Mouse (Mus musculus) heart, embryonic 16.5 days (tissue): Measurements from ENCODE around the gene Wdr20. TPM values are rescaled to one million over a fixed set of nuclear protein-coding genes. Genes with fewer than 3 reads are reported as not detected.

Source experiments
- ATAC-seq: fragments of 200-750 bp; cut with Nextera tagmentation; replicated peaks from 2 replicates; pipeline ENCODE4 v1.8.0; 2017; ENCODE audit warnings: moderate number of reproducible peaks; ENCODE audit not compliant: insufficient read depth, low FRiP score; ENCODE audit errors: extremely low read depth
- H3K27ac ChIP-seq: fragments of 300-500 bp; sonication (generic); 2 replicates; pipeline ENCODE4 v1.5.1; 2014; ENCODE audit warnings: mild to moderate bottlenecking, low read length, control low read depth, moderate library complexity
- H3K27me3 ChIP-seq: fragments of 300-500 bp; sonication (generic); 2 replicates; pipeline ENCODE4 v1.6.1; 2014; ENCODE audit warnings: low read length, mixed read lengths; ENCODE audit not compliant: control insufficient read depth, insufficient read depth
- H3K36me3 ChIP-seq: fragments of 300-500 bp; sonication (generic); 2 replicates; pipeline ENCODE4 v1.6.1; 2014; ENCODE audit not compliant: control insufficient read depth, insufficient read depth
- H3K4me1 ChIP-seq: fragments of 300-500 bp; sonication (generic); 2 replicates; pipeline ENCODE4 v1.6.1; 2014; ENCODE audit warnings: low read length, mixed read lengths; ENCODE audit not compliant: control insufficient read depth, insufficient read depth
- H3K4me2 ChIP-seq: fragments of 300-500 bp; sonication (generic); 2 replicates; pipeline ENCODE4 v1.6.1; 2014; ENCODE audit warnings: low read depth, mild to moderate bottlenecking, control low read depth, low read length
- H3K4me3 ChIP-seq: fragments of 300-500 bp; sonication (generic); 2 replicates; pipeline ENCODE4 v1.5.1; 2014; ENCODE audit warnings: mild to moderate bottlenecking, control low read depth, low read length
- H3K9ac ChIP-seq: fragments of 300-500 bp; sonication (generic); 2 replicates; pipeline ENCODE4 v1.6.1; 2014; ENCODE audit warnings: low read length, control low read depth
- H3K9me3 ChIP-seq: fragments of 300-500 bp; sonication (generic); replicated peaks from 2 replicates; pipeline ENCODE4 v1.6.1; 2016; ENCODE audit warnings: low read length; ENCODE audit not compliant: control insufficient read depth
- WGBS: fragments of 180-500 bp; shearing (Covaris S2); extraction: QIAGEN DNeasy Blood & Tissue Kit; methylation state at CpG from one replicate; pipeline ENCODE4 v1.1.7; 2014; 5-methylcytosine and 5-hydroxymethylcytosine counted together
- polyA plus RNA-seq: library from polyadenylated mRNA; unstranded; fragments of >200 nt; fragmentation: Nextera tagmentation; extraction: Ambion mirVana; gene quantifications from 2 replicates; pipeline ENCODE4 v1.2.1, GENCODE M21; 2015

The Wdr20 gene
- polyA plus RNA-seq, 1 experiment from 2014 or later, result 18.0 TPM

DNA sequence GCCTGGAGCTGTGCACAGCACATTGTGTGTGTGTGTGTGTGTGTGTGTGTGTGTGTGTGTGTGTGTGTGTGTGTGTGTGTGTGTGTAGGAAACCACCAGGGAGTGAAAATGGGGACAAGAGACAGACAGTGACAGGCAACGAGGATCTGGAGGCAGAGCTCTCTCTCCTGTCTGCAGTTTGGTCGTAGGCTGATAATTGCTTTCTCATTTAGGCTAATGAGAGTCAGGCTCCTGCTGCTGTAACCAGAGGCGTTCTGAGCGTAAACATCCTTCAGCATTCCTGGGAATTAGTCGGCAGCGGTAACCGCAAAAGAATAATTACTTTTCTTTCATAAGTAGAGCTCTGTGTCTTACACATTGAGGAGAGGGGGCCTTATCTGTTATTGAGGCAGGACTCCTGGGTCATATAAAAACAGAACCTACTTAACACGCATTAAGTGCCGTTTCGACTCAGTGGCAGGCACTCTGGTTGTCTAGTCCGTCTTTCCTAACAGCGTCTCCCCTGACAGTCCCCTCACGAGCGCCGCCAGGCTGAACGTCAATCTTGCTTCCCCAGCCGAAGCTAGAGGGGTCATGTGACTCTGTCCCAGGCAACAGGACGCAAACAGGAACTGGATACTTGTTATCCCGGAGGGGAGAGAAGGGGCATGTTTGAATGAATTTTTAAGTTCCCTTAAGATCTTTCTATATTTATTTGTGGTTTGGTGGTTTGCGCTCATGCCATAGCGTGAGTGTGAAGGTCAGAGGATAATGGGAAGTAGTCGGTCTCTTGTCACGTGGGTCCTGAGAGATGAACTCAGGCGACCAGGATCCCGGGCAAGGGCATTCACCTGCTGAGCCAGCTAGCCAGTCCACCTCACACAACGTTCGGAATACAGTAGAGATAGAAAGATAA lies 31.2 kb upstream of the Wdr20 start:
- WGBS, result 2% methylated on average over 27 of the region's 27 CpGs
- H3K9ac ChIP-seq, result peak overlapping the region; percentile 58
- peaks cover 9% of the 10 kb centered on the region for H3K4me1 ChIP-seq
- H3K27ac ChIP-seq, result peak overlapping the region; percentile 72
- H3K9me3 ChIP-seq, result no peaks in the 10 kb centered on the region
- H3K36me3 ChIP-seq, result no peaks in the 10 kb centered on the region
- no peaks in the 10 kb centered on the region for H3K27me3 ChIP-seq
- ATAC-seq, result peak; percentile 67; the same call in 1 of the 2 replicates
- H3K4me2 ChIP-seq, result peak overlapping the region; percentile 78
- H3K4me3 ChIP-seq, result peak overlapping the region; percentile 55

GRCm38 (mm10) chr12:110707451-110707850 lies 30.3 kb upstream of the Wdr20 start:
- H3K4me3 ChIP-seq, result no peak overlapping the region
- no peaks in the 10 kb centered on the region for H3K9me3 ChIP-seq
- no peaks in the 10 kb centered on the region for H3K27me3 ChIP-seq
- no peaks in the 10 kb centered on the region for H3K36me3 ChIP-seq
- ATAC-seq, result no peak
- peaks cover 9% of the 10 kb centered on the region for H3K4me1 ChIP-seq
- H3K27ac ChIP-seq, result no peak overlapping the region
- H3K4me2 ChIP-seq, result peak overlapping the region; percentile 78; the same call in 1 of the 2 replicates
- WGBS, result 82% methylated on average over 7 of the region's 7 CpGs
- no peak overlapping the region for H3K9ac ChIP-seq

GRCm38 (mm10) chr12:110711270-110711669 lies 26.5 kb upstream of the Wdr20 start:
- Histone ChIP-seq H3K27ac (no peak overlapping the region), H3K27me3 (no peaks in the 10 kb centered on the region), H3K4me3 (no peak overlapping the region), H3K9me3 (peaks cover 6% of the 10 kb centered on the region), H3K36me3 (no peaks in the 10 kb centered on the region), H3K4me2 (no peak overlapping the region), H3K9ac (no peak overlapping the region), H3K4me1 (peaks cover 2% of the 10 kb centered on the region; the same call in 1 of the 2 replicates)
- no peak for ATAC-seq
- WGBS, result 38% methylated on average over 5 of the region's 5 CpGs

DNA sequence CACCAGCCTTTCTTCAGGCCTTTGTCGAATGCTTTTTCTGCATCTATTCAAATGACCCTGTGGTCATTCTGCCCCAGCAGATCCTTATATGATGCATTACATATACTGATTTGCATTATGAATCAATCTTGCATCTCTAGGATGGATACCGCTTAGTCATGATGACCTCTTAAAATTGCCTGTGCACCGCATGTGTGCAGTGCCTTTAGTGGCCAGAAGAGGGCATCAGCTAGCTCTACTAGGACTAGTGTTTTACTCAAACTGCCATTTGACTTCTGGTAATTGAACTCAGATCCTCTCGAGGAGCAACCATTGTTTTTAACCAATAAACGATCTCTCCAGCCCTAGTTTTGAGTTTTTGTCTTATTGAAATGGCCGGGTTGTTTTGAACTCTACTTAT lies 24.0 kb upstream of the Wdr20 start:
- Histone ChIP-seq H3K27me3 (no peaks in the 10 kb centered on the region), H3K9me3 (peaks cover 6% of the 10 kb centered on the region), H3K27ac (no peak overlapping the region), H3K4me1 (no peaks in the 10 kb centered on the region; the same call in 1 of the 2 replicates), H3K4me3 (no peak overlapping the region), H3K4me2 (no peak overlapping the region), H3K36me3 (no peaks in the 10 kb centered on the region), H3K9ac (no peak overlapping the region)
- ATAC-seq, result no peak
- WGBS, result 91% methylated on average over 6 of the region's 6 CpGs

DNA sequence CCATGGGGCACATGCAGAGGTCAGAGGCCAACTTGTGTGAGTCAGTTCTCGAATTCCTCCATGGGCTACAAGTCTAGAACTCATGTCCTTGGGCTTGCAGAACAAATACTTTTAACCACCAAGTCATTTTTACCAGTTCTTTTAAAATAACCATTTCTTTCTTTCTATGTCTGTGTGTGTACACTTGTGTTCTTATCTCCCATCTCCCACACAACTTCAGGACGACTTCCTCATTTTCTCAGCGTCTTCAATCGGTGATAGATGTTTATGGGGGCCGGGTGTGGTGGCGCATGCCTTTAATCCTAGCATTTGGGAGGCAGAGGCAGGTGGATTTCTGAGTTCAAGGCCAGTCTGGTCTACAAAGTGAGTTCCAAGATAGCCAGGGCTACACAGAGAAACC lies 23.5 kb upstream of the Wdr20 start:
- Histone ChIP-seq H3K27ac (no peak overlapping the region), H3K4me2 (no peak overlapping the region), H3K27me3 (peaks cover 2% of the 10 kb centered on the region; the same call in 1 of the 2 replicates), H3K9ac (no peak overlapping the region), H3K9me3 (peaks cover 6% of the 10 kb centered on the region), H3K36me3 (no peaks in the 10 kb centered on the region), H3K4me3 (no peak overlapping the region), H3K4me1 (no peaks in the 10 kb centered on the region; the same call in 1 of the 2 replicates)
- 81% methylated on average over 6 of the region's 6 CpGs for WGBS
- no peak for ATAC-seq

GRCm38 (mm10) chr12:110716004-110716403 lies 21.7 kb upstream of the Wdr20 start:
- Histone ChIP-seq H3K4me2 (no peak overlapping the region), H3K4me1 (no peaks in the 10 kb centered on the region; the same call in 1 of the 2 replicates), H3K36me3 (no peaks in the 10 kb centered on the region), H3K27ac (no peak overlapping the region), H3K27me3 (peaks cover 7% of the 10 kb centered on the region; the same call in 1 of the 2 replicates), H3K9ac (no peak overlapping the region), H3K4me3 (no peak overlapping the region), H3K9me3 (peaks cover 6% of the 10 kb centered on the region)
- no peak for ATAC-seq
- 29% methylated on average over 5 of the region's 5 CpGs for WGBS

DNA sequence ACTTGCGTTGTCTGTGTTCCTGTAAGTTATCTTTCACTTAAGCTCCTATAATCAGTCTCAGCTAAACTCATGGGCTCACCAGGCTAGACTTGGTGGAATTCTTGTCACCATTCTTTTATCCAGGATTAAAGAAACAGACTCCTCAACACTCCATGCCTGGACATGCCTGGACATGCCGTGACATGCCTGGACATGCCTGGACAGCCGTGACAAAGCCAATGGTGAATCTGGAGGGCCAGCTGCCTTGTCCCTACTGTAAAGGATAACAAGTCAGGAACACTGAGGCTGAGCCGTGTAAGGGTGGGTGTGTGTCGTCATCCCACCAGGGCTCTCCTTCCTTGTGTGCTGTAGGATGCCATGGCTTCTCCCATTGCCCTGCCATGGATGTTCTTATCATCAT lies 12.7 kb upstream of the Wdr20 start:
- 90% methylated on average over 5 of the region's 5 CpGs for WGBS
- Histone ChIP-seq H3K36me3 (no peaks in the 10 kb centered on the region), H3K4me3 (no peak overlapping the region), H3K9ac (no peak overlapping the region), H3K27ac (no peak overlapping the region), H3K9me3 (no peaks in the 10 kb centered on the region), H3K4me1 (no peaks in the 10 kb centered on the region), H3K27me3 (0 out of 2 replicates have a peak, but pooled peaks cover 5% of the 10 kb centered on the region), H3K4me2 (no peak overlapping the region)
- no peak for ATAC-seq

GRCm38 (mm10) chr12:110725489-110725888 lies 12.3 kb upstream of the Wdr20 start:
- ATAC-seq, result no peak
- Histone ChIP-seq H3K9ac (no peak overlapping the region), H3K9me3 (no peaks in the 10 kb centered on the region), H3K4me1 (no peaks in the 10 kb centered on the region), H3K27ac (no peak overlapping the region), H3K36me3 (no peaks in the 10 kb centered on the region), H3K4me3 (no peak overlapping the region), H3K27me3 (0 out of 2 replicates have a peak, but pooled peaks cover under 1% of the 10 kb centered on the region), H3K4me2 (no peak overlapping the region)
- WGBS, result 83% methylated on average over 5 of the region's 5 CpGs

- no peak overlapping the region for H3K4me2 ChIP-seq
- WGBS, result 53% methylated on average over 1 of the region's 1 CpGs
- no peaks in the 10 kb centered on the region for H3K9me3 ChIP-seq
- no peak overlapping the region for H3K27ac ChIP-seq
- no peak overlapping the region for H3K4me3 ChIP-seq
- H3K36me3 ChIP-seq, result no peaks in the 10 kb centered on the region
- H3K4me1 ChIP-seq, result no peaks in the 10 kb centered on the region
- no peak overlapping the region for H3K9ac ChIP-seq
- H3K27me3 ChIP-seq, result no peaks in the 10 kb centered on the region
- ATAC-seq, result no peak
These were observed 11.3 kb upstream of the Wdr20 start for GRCm38 (mm10) chr12:110726428-110726827.
